Mouse (Mus musculus) hindbrain, embryonic 11.5 days (tissue): ENCODE data around the gene Ppp6r1. TPM values are rescaled to one million over a fixed set of nuclear protein-coding genes. Genes with fewer than 3 reads are reported as not detected.

Experiments
- ATAC-seq: fragments of 200-750 bp; cut with Nextera tagmentation; 2 replicates; pipeline ENCODE4 v1.8.0; 2017; ENCODE audit warnings: mild to moderate bottlenecking, moderate TSS enrichment, moderate library complexity; ENCODE audit not compliant: low FRiP score
- DNase-seq: peaks from one replicate; pipeline ENCODE4 v3.0.0-alpha.2; 2015; ENCODE audit warnings: low spot score
- H3K27ac ChIP-seq: fragments of 300-500 bp; sonication (generic); 2 replicates; pipeline ENCODE4 v1.5.1; 2014; ENCODE audit warnings: mild to moderate bottlenecking, low read depth, low read length
- H3K27me3 ChIP-seq: fragments of 300-500 bp; sonication (generic); 2 replicates; pipeline ENCODE4 v1.6.1; 2014; ENCODE audit warnings: mild to moderate bottlenecking, low read length, moderate library complexity, mixed read lengths; ENCODE audit not compliant: control insufficient read depth, insufficient read depth
- H3K36me3 ChIP-seq: fragments of 300-500 bp; sonication (generic); 2 replicates; pipeline ENCODE4 v1.6.1; 2014; ENCODE audit warnings: mild to moderate bottlenecking, low read length, moderate library complexity, mixed read lengths; ENCODE audit not compliant: control insufficient read depth, insufficient read depth
- H3K4me1 ChIP-seq: fragments of 300-500 bp; sonication (generic); replicated peaks from 2 replicates; pipeline ENCODE4 v1.6.1; 2014; ENCODE audit warnings: low read length, mixed read lengths; ENCODE audit not compliant: control insufficient read depth, insufficient read depth
- H3K4me2 ChIP-seq: fragments of 300-500 bp; sonication (generic); replicated peaks from 2 replicates; pipeline ENCODE4 v1.6.1; 2014; ENCODE audit warnings: mild to moderate bottlenecking, low read depth, low read length
- H3K4me3 ChIP-seq: fragments of 300-500 bp; sonication (generic); 2 replicates; pipeline ENCODE4 v1.5.1; 2014; ENCODE audit warnings: low read depth, low read length
- H3K9ac ChIP-seq: fragments of 300-500 bp; sonication (generic); 2 replicates; pipeline ENCODE4 v1.6.1; 2014; ENCODE audit warnings: low read depth, low read length
- H3K9me3 ChIP-seq: fragments of 300-500 bp; sonication (generic); 2 replicates; pipeline ENCODE4 v1.6.1; 2016; ENCODE audit warnings: low read length; ENCODE audit not compliant: control insufficient read depth
- WGBS: fragments of 180-500 bp; shearing (Covaris S2); extraction: QIAGEN DNeasy Blood & Tissue Kit; methylation state at CpG from one replicate; pipeline ENCODE4 v1.1.7; 2014; 5-methylcytosine and 5-hydroxymethylcytosine counted together
- polyA plus RNA-seq: library from polyadenylated mRNA; unstranded; fragments of >200 nt; fragmentation: Nextera tagmentation; extraction: Ambion mirVana; gene quantifications from 2 replicates; pipeline ENCODE4 v1.2.1, GENCODE M21; 2014

The Ppp6r1 gene
- polyA plus RNA-seq, 1 experiment from 2014 or later = 8.1 TPM

DNA sequence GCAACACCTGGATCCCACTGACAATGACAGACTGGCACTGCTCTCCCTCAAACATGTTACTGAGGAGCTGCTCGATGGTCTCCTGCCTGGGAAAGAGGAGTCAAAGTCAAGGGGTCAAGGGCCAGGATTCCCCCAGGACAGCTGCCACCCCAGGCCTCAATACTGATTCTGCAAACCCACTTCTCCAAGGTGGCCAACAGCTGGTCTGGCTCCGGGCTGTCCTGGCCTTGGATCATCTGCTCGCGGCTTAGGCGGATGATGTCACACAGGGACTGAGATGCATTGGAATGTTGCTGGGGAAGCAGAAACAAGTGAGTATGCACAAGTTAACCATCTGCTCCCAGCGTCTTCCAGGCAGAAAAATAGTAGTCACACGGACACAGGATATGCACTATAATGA, 16.9 kb downstream of the Ppp6r1 start:
- 88% methylated on average over 7 of the region's 7 CpGs for WGBS
- Histone ChIP-seq H3K4me2 (no peak overlapping the region), H3K36me3 (peaks cover 14% of the 10 kb centered on the region; the same call in 1 of the 2 replicates), H3K9ac (no peak overlapping the region), H3K4me3 (no peak overlapping the region), H3K27me3 (no peaks in the 10 kb centered on the region), H3K27ac (no peak overlapping the region), H3K4me1 (no peaks in the 10 kb centered on the region), H3K9me3 (no peaks in the 10 kb centered on the region)
- ATAC-seq (no peak), DNase-seq (no peak)

DNA sequence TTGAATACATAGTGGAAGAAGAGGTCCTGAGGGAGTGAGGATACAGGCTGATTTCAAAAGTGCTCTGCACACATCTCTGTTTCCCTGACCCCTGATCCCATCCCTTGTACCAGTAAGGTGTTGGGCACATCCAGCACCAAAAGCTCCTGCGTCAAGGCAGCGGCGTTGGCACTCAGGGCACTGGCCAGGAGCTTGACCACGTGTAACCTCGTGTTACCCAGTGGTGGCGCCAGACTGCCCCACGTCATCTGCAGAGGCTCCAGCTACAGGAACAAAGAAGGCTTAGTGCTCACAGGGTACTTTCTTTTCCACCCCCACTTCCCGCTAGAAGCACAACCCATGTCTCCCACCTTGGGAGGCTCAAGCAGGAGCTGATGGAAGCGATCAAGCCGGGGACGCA, 17.7 kb downstream of the Ppp6r1 start:
- H3K4me3 ChIP-seq = no peak overlapping the region
- no peak overlapping the region for H3K9ac ChIP-seq
- H3K4me2 ChIP-seq = no peak overlapping the region
- H3K27me3 ChIP-seq = no peaks in the 10 kb centered on the region
- ATAC-seq (no peak), DNase-seq (no peak)
- WGBS = 86% methylated on average over 11 of the region's 11 CpGs
- H3K9me3 ChIP-seq = no peaks in the 10 kb centered on the region
- H3K4me1 ChIP-seq = no peaks in the 10 kb centered on the region
- no peak overlapping the region for H3K27ac ChIP-seq
- H3K36me3 ChIP-seq = peaks cover 11% of the 10 kb centered on the region; the same call in 1 of the 2 replicates

DNA sequence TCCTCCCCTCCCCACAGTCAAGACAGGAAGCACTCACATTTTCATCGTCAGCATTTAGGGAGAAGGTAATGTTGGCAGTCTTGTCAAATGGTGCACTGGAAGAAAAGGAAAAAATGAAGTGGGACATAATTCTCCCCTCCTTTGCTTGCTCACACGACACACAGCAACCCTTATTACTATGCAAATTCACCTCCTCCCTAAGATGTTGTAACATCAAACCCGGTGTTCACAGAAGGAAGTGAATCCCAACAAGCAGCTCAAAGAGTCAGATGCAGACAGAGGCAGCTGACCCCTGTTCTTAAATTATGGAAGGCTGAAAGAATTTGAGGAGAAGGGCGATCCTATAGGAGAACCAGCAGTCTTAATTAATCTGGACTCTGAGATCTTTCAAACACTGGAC, 22.6 kb downstream of the Ppp6r1 start:
- DNase-seq (no peak), ATAC-seq (no peak)
- no peak overlapping the region for H3K9ac ChIP-seq
- H3K4me2 ChIP-seq = no peak overlapping the region
- H3K36me3 ChIP-seq = peaks cover 20% of the 10 kb centered on the region
- H3K27me3 ChIP-seq = no peaks in the 10 kb centered on the region
- no peaks in the 10 kb centered on the region for H3K9me3 ChIP-seq
- H3K4me3 ChIP-seq = no peak overlapping the region
- H3K27ac ChIP-seq = no peak overlapping the region
- no peaks in the 10 kb centered on the region for H3K4me1 ChIP-seq
- WGBS = 90% methylated on average over 4 of the region's 4 CpGs

DNA sequence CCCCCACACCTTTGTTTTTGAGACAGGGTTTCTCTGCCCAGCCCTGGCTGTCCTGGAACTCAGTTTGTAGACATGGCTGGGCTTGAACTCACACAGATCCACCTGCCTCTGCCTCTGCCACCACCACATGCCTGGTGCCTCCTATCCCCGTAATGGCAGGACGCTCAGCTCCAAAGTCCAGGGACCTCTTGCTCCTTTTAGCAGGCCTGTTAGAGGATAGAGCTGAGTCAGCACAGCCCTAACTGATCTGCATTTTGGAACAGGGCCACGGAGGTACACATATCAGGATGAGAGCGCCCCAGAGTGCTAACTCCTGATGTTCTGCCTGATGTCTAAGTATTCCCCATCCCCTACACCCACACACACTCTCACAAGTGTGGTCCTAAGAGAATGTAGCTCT, 27.8 kb downstream of the Ppp6r1 start, which contains the start of gene Tmem86b:
TSS of gene Tmem86b (minus strand) at position 392 of the 400 bp plus-strand sequence.
- DNase-seq (no peak), ATAC-seq (no peak)
- no peaks in the 10 kb centered on the region for H3K27me3 ChIP-seq
- H3K9me3 ChIP-seq = no peaks in the 10 kb centered on the region
- no peak within 1 kb of the TSS for H3K27ac ChIP-seq
- peaks cover 12% of the 10 kb centered on the region; the same call in 1 of the 2 replicates for H3K36me3 ChIP-seq
- H3K4me1 ChIP-seq = no peaks in the 10 kb centered on the region
- H3K4me3 ChIP-seq = no peak within 1 kb of the TSS
- H3K9ac ChIP-seq = no peak within 1 kb of the TSS
- no peak within 1 kb of the TSS for H3K4me2 ChIP-seq
- 86% methylated on average over 4 of the region's 4 CpGs for WGBS

DNA sequence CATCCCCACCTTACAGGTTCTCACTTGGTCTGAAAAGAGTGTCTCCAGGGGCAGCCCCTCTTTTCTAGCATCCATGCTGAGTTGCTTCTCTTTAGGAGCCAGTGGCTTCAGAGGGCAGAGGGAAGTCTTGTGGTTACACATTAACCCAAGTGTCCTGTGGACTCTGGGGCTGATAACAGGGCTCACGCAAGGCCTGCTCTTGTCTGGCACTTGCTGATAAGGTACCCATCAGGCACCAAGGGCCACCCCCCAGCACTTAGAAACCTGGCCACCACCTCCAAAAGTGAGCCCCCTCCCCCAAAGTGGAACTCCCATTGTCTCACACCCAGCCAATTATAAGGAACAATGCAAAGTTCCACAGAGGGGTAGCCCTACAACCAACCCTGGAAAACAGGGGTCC, 28.6 kb downstream of the Ppp6r1 start:
- no peak overlapping the region for H3K27ac ChIP-seq
- ATAC-seq (no peak), DNase-seq (no peak)
- no peak overlapping the region for H3K4me2 ChIP-seq
- H3K9me3 ChIP-seq = no peaks in the 10 kb centered on the region
- H3K36me3 ChIP-seq = peaks cover 12% of the 10 kb centered on the region; the same call in 1 of the 2 replicates
- no peaks in the 10 kb centered on the region for H3K4me1 ChIP-seq
- H3K4me3 ChIP-seq = no peak overlapping the region
- H3K27me3 ChIP-seq = no peaks in the 10 kb centered on the region
- WGBS = 71% methylated on average over 1 of the region's 1 CpGs
- H3K9ac ChIP-seq = no peak overlapping the region

DNA sequence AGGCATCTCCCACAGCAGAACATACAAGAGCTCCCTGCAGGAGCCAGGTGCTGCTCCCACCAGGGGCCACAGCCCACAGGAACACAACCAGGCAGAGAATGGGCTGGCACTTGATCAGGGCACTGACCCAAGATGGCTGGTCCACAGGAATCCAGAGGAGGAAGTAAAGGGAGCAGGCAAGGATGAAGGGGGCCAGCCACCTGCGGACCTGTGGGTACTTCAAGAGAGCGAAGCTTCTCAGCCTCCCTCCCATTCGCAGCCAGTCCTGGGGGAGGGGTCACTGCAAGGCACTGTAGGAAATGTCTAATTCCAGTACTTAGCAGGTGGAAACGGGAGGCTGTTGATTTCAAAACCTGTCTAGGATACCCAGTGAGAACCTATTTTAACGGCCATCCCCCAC, 29.2 kb downstream of the Ppp6r1 start:
- no peak overlapping the region for H3K27ac ChIP-seq
- no peak for DNase-seq
- no peak for ATAC-seq
- H3K4me1 ChIP-seq = no peaks in the 10 kb centered on the region
- no peak overlapping the region for H3K4me3 ChIP-seq
- H3K36me3 ChIP-seq = peaks cover 12% of the 10 kb centered on the region; the same call in 1 of the 2 replicates
- H3K9me3 ChIP-seq = no peaks in the 10 kb centered on the region
- no peaks in the 10 kb centered on the region for H3K27me3 ChIP-seq
- no peak overlapping the region for H3K9ac ChIP-seq
- no peak overlapping the region for H3K4me2 ChIP-seq
- 90% methylated on average over 5 of the region's 5 CpGs for WGBS

DNA sequence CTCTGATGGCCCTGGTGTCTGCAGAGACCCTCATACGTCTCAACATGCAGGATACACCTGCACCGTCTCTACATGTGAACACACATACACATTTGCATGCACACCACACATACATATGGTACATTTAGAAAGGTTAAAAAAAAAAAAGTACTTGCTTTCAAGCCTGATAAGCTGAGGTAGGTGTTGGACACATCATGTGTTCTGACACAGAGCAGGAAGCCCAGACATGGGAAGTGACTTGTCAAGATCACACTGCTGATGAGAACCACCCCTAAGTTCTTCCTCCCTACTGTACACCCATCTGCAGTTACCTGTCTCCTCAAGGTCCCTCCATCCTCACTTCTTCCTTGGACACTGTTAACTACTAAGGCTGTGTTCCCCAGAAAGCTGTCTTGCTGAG, 32.9 kb downstream of the Ppp6r1 start:
- 94% methylated on average over 2 of the region's 2 CpGs for WGBS

DNA sequence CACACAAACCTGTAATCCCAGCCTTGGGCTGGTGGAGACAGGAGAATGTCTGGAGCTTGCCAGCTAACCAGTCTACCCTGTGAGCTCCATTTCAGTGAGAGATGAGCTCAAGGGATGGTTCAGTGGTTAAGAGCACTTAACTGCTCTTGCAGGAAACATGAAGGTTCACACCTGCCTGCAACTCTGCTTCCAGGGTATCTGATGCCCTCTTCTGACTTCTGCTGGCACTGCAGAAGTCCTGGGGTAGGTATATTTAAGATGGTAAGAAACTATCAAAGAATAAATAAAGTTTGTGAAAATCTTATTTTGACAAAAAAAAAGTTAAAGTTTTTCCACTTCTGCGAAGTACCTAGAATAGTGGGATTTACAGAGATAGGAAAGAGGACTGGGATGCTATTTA, 34.5 kb downstream of the Ppp6r1 start:
- no peak for ATAC-seq

More for the DNA sequence above, 32.9 kb downstream of the Ppp6r1 start:
- H3K4me3 ChIP-seq = no peak overlapping the region
- H3K9ac ChIP-seq = no peak overlapping the region
- H3K27ac ChIP-seq = no peak overlapping the region
- H3K4me2 ChIP-seq = no peak overlapping the region
- H3K4me1 ChIP-seq = no peaks in the 10 kb centered on the region
- no peak for DNase-seq
- no peaks in the 10 kb centered on the region for H3K27me3 ChIP-seq
- H3K36me3 ChIP-seq = no peaks in the 10 kb centered on the region
- ATAC-seq = no peak
- H3K9me3 ChIP-seq = no peaks in the 10 kb centered on the region

DNA sequence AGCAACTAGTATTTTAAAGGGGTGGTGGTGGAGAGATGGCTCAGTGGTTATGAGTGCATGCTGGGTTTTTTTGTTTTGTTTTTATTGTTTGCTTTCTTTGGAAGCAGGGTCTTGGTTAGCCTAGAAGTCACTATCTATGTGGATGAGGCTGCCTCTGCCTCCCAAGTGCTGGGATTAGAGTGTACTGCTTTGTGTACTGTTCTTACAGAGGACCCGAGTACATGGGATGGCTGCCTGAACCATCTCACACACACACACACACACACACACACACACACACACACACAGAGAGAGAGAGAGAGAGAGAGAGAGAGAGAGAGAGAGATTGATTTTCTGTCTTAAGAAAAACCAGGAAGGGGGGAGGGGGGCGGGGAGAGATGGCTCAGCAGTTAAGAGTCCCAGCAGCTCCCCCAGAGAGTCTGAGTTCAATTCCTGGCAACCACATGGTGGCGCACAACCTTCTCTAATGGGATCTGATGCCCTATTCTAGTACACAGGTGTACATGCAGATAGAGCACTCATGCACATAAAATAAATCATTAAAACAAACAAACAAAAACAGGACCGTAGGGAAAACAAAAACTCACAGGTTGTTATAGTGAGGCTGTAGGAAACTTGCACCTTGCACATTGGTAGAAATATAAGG, 35.2 kb downstream of the Ppp6r1 start:
- Histone ChIP-seq H3K4me2 (no peak overlapping the region), H3K36me3 (no peaks in the 10 kb centered on the region), H3K9ac (no peak overlapping the region), H3K27me3 (no peaks in the 10 kb centered on the region), H3K4me3 (no peak overlapping the region), H3K27ac (no peak overlapping the region), H3K4me1 (no peaks in the 10 kb centered on the region), H3K9me3 (no peaks in the 10 kb centered on the region)
- DNase-seq (peak; percentile 62), ATAC-seq (peak; percentile 73; the same call in 1 of the 2 replicates)
- 26% methylated on average over 4 of the region's 4 CpGs for WGBS

More for the DNA sequence above, 34.5 kb downstream of the Ppp6r1 start:
- H3K36me3 ChIP-seq = no peaks in the 10 kb centered on the region
- no peak overlapping the region for H3K9ac ChIP-seq
- WGBS = 51% methylated on average over 1 of the region's 1 CpGs
- no peak overlapping the region for H3K27ac ChIP-seq
- no peaks in the 10 kb centered on the region for H3K27me3 ChIP-seq
- no peak overlapping the region for H3K4me2 ChIP-seq
- no peak for DNase-seq
- no peaks in the 10 kb centered on the region for H3K4me1 ChIP-seq
- H3K4me3 ChIP-seq = no peak overlapping the region
- H3K9me3 ChIP-seq = no peaks in the 10 kb centered on the region
